Mouse (Mus musculus): Measurements from ENCODE around the gene Deaf1. TPM values are rescaled to one million over a fixed set of nuclear protein-coding genes. Genes with fewer than 3 reads are reported as not detected.

Gene Deaf1
- polyA plus RNA-seq, 1 experiment from 2014 or later = 66.9 TPM

- WGBS = 6% methylated on average over 22 of the region's 23 CpGs
- peak; percentile 80 for ATAC-seq (ENCODE audit: insufficient read depth, low FRiP score, low read depth)
- peak within 1 kb of the TSS; percentile 22; the same call in 1 of the 2 replicates for H3K9ac ChIP-seq
- peaks cover 11% of the 10 kb centered on the region for H3K36me3 ChIP-seq
- peak within 1 kb of the TSS; percentile 78 for H3K27ac ChIP-seq
- H3K27me3 ChIP-seq (replicated peaks) = no peaks in the 10 kb centered on the region; the same call in 1 of the 2 replicates
- H3K9me3 ChIP-seq = no peaks in the 10 kb centered on the region
- H3K4me2 ChIP-seq = peak within 1 kb of the TSS; percentile 56
- peaks cover 20% of the 10 kb centered on the region for H3K4me1 ChIP-seq
- H3K4me3 ChIP-seq (replicated peaks) = peak within 1 kb of the TSS; percentile 41
Observed at GRCm38 (mm10) chr7:141338576-141339131, 11.2 kb upstream of the Deaf1 start, which contains the start of gene Eps8l2. TSS of gene Eps8l2 (plus strand) at chr7:141338880.

GRCm38 (mm10) chr7:141337716-141338416 lies 10.4 kb upstream of the Deaf1 start:
- H3K4me3 ChIP-seq (replicated peaks) = no peak overlapping the region
- no peaks in the 10 kb centered on the region; the same call in 1 of the 2 replicates for H3K27me3 ChIP-seq (replicated peaks)
- WGBS = 59% methylated on average over 3 of the region's 3 CpGs
- H3K9me3 ChIP-seq = no peaks in the 10 kb centered on the region
- H3K9ac ChIP-seq = no peak overlapping the region
- peak overlapping the region; percentile 56 for H3K4me2 ChIP-seq
- H3K27ac ChIP-seq = peak overlapping the region; percentile 78
- peaks cover 20% of the 10 kb centered on the region for H3K4me1 ChIP-seq
- ATAC-seq (ENCODE audit: insufficient read depth, low FRiP score, low read depth) = no peak
- H3K36me3 ChIP-seq = peaks cover 16% of the 10 kb centered on the region

GRCm38 (mm10) chr7:141336296-141336695 lies 8.8 kb upstream of the Deaf1 start:
- H3K4me1 ChIP-seq = peaks cover 20% of the 10 kb centered on the region
- 71% methylated on average over 3 of the region's 3 CpGs for WGBS
- H3K36me3 ChIP-seq = peaks cover 16% of the 10 kb centered on the region
- H3K4me3 ChIP-seq (replicated peaks) = no peak overlapping the region
- no peak overlapping the region for H3K4me2 ChIP-seq
- ATAC-seq (ENCODE audit: insufficient read depth, low FRiP score, low read depth) = no peak
- H3K27ac ChIP-seq = no peak overlapping the region
- no peak overlapping the region for H3K9ac ChIP-seq
- no peaks in the 10 kb centered on the region; the same call in 1 of the 2 replicates for H3K27me3 ChIP-seq (replicated peaks)
- no peaks in the 10 kb centered on the region for H3K9me3 ChIP-seq

GRCm38 (mm10) chr7:141335682-141336081 lies 8.2 kb upstream of the Deaf1 start:
- Histone ChIP-seq H3K4me1 (peaks cover 20% of the 10 kb centered on the region), H3K36me3 (peaks cover 16% of the 10 kb centered on the region), H3K9me3 (no peaks in the 10 kb centered on the region), H3K9ac (no peak overlapping the region), H3K4me3 (replicated peaks) (no peak overlapping the region), H3K4me2 (no peak overlapping the region), H3K27me3 (replicated peaks) (no peaks in the 10 kb centered on the region; the same call in 1 of the 2 replicates), H3K27ac (no peak overlapping the region)
- WGBS = 94% methylated on average over 4 of the region's 4 CpGs
- ATAC-seq (ENCODE audit: insufficient read depth, low FRiP score, low read depth) = no peak

- Histone ChIP-seq H3K9me3 (no peaks in the 10 kb centered on the region), H3K4me3 (replicated peaks) (no peak overlapping the region), H3K4me2 (no peak overlapping the region), H3K36me3 (peaks cover 16% of the 10 kb centered on the region), H3K9ac (no peak overlapping the region), H3K27me3 (replicated peaks) (no peaks in the 10 kb centered on the region; the same call in 1 of the 2 replicates), H3K4me1 (peaks cover 17% of the 10 kb centered on the region), H3K27ac (no peak overlapping the region)
- ATAC-seq (ENCODE audit: insufficient read depth, low FRiP score, low read depth) = no peak
- 76% methylated on average over 2 of the region's 2 CpGs for WGBS
Observed at GRCm38 (mm10) chr7:141335044-141335579, 7.6 kb upstream of the Deaf1 start.

- Histone ChIP-seq H3K4me3 (replicated peaks) (no peak overlapping the region), H3K27me3 (replicated peaks) (no peaks in the 10 kb centered on the region), H3K27ac (no peak overlapping the region), H3K36me3 (peaks cover 16% of the 10 kb centered on the region), H3K4me2 (no peak overlapping the region), H3K9me3 (no peaks in the 10 kb centered on the region), H3K9ac (no peak overlapping the region), H3K4me1 (peaks cover under 1% of the 10 kb centered on the region; the same call in 1 of the 2 replicates)
- WGBS = 70% methylated on average over 6 of the region's 6 CpGs
- ATAC-seq (ENCODE audit: insufficient read depth, low FRiP score, low read depth) = no peak
Observed at GRCm38 (mm10) chr7:141331990-141332389, 4.5 kb upstream of the Deaf1 start.

GRCm38 (mm10) chr7:141330706-141331105 lies 3.2 kb upstream of the Deaf1 start:
- Histone ChIP-seq H3K4me1 (peaks cover 13% of the 10 kb centered on the region), H3K27me3 (replicated peaks) (no peaks in the 10 kb centered on the region), H3K9ac (no peak overlapping the region), H3K9me3 (no peaks in the 10 kb centered on the region), H3K4me3 (replicated peaks) (no peak overlapping the region), H3K4me2 (no peak overlapping the region), H3K27ac (no peak overlapping the region), H3K36me3 (peaks cover 16% of the 10 kb centered on the region)
- no peak for ATAC-seq (ENCODE audit: insufficient read depth, low FRiP score, low read depth)

GRCm38 (mm10) chr7:141328373-141328990 lies 992 bp upstream of the Deaf1 start:
- H3K27me3 ChIP-seq (replicated peaks) = no peaks in the 10 kb centered on the region
- ATAC-seq (ENCODE audit: insufficient read depth, low FRiP score, low read depth) = peak; percentile 5
- H3K36me3 ChIP-seq = peaks cover 5% of the 10 kb centered on the region; the same call in 1 of the 2 replicates
- peak overlapping the region; percentile 68 for H3K4me3 ChIP-seq (replicated peaks)
- whole genome bisulfite sequencing = 12% methylated on average over 24 of the region's 24 CpGs
- H3K9ac ChIP-seq = peak overlapping the region; percentile 53; the same call in 1 of the 2 replicates
- H3K4me2 ChIP-seq = peak overlapping the region; percentile 99
- H3K27ac ChIP-seq = peak overlapping the region; percentile 99
- no peaks in the 10 kb centered on the region for H3K9me3 ChIP-seq
- H3K4me1 ChIP-seq = peaks cover 22% of the 10 kb centered on the region

GRCm38 (mm10) chr7:141326546-141327446 lies 694 bp downstream of the Deaf1 start:
- H3K9ac ChIP-seq = peak overlapping the region; percentile 96
- peak overlapping the region; percentile 99 for H3K4me2 ChIP-seq
- H3K27ac ChIP-seq = peak overlapping the region; percentile 99
- H3K27me3 ChIP-seq (replicated peaks) = no peaks in the 10 kb centered on the region
- ATAC-seq (ENCODE audit: insufficient read depth, low FRiP score, low read depth) = no peak
- H3K4me3 ChIP-seq (replicated peaks) = peak overlapping the region; percentile 68
- WGBS = 4% methylated on average over 35 of the region's 35 CpGs
- peaks cover 17% of the 10 kb centered on the region for H3K36me3 ChIP-seq
- H3K4me1 ChIP-seq = peaks cover 22% of the 10 kb centered on the region
- H3K9me3 ChIP-seq = no peaks in the 10 kb centered on the region

- H3K9ac ChIP-seq = no peak overlapping the region
- H3K4me3 ChIP-seq (replicated peaks) = no peak overlapping the region
- no peaks in the 10 kb centered on the region for H3K9me3 ChIP-seq
- H3K4me1 ChIP-seq = peaks cover 22% of the 10 kb centered on the region
- no peak overlapping the region for H3K27ac ChIP-seq
- H3K4me2 ChIP-seq = no peak overlapping the region
- no peaks in the 10 kb centered on the region for H3K27me3 ChIP-seq (replicated peaks)
- no peak for ATAC-seq (ENCODE audit: insufficient read depth, low FRiP score, low read depth)
- 91% methylated on average over 1 of the region's 1 CpGs for WGBS
- H3K36me3 ChIP-seq = peaks cover 32% of the 10 kb centered on the region
Observed at GRCm38 (mm10) chr7:141324686-141325085, 2.8 kb downstream of the Deaf1 start.

- Histone ChIP-seq H3K36me3 (peaks cover 69% of the 10 kb centered on the region), H3K27ac (no peak overlapping the region), H3K9me3 (no peaks in the 10 kb centered on the region), H3K4me3 (replicated peaks) (no peak overlapping the region), H3K27me3 (replicated peaks) (no peaks in the 10 kb centered on the region), H3K4me2 (no peak overlapping the region), H3K9ac (no peak overlapping the region), H3K4me1 (0 out of 2 replicates have a peak, but pooled peaks cover 2% of the 10 kb centered on the region)
- WGBS = 70% methylated on average over 2 of the region's 2 CpGs
- ATAC-seq (ENCODE audit: insufficient read depth, low FRiP score, low read depth) = no peak
Observed at GRCm38 (mm10) chr7:141319446-141319845, 8.0 kb downstream of the Deaf1 start.
